Mouse (Mus musculus): ENCODE results near the gene Mepce. TPM values are rescaled to one million over a fixed set of nuclear protein-coding genes. Genes with fewer than 3 reads are reported as not detected.

Mepce gene
- total and polyA plus RNA-seq, 2 experiments from 2014 or later = 5.0 to 18.0 TPM

DNA sequence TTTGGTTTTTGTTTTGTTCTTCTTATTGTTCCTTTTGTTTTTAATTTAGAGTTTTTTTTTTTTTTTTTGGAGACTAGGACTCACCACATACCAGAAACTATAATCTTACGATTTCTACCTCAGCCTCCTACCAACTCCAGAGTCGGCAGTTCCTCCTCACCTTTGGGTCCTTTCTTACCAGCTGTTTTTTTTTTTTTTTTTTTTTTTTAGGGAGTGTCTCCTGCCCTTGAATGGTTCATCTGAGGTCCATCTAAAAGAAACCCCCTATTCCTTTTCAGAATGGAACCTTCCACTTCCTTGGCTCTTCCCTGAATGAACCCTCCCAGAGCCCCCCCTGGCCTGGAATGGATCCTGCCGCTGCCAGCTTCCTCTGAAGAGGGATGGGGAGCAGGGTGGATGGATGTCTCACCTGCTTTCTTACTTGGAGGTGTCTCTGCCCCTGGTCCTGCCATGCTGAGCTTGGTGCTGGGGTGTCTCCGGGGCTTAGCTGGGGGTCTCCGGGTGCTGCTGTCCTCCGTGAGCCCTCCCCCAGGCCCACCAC lies 50.0 kb downstream of the Mepce start:
- TF ChIP-seq EP300 (IDR thresholded peaks at IDR 0.05; ENCODE audit: low read depth) (no peak), CTCF (IDR thresholded peaks at IDR 0.05; ENCODE audit: low read depth) (no peak)
- Histone ChIP-seq H3K4me3 (ENCODE audit: low read depth, low read length) (no peak overlapping the region), H3K27me3 (ENCODE audit: control insufficient read depth, insufficient read depth, low read length) (no peaks in the 10 kb centered on the region), H3K27ac (ENCODE audit: low read depth) (no peak overlapping the region), H3K4me2 (ENCODE audit: low read depth, low read length) (no peak overlapping the region), H3K9ac (replicated peaks; ENCODE audit: low read depth, low read length) (no peak overlapping the region), H3K4me1 (ENCODE audit: control insufficient read depth, insufficient read depth) (no peaks in the 10 kb centered on the region; the same call in 1 of the 2 replicates), H3K9me3 (replicated peaks; ENCODE audit: control insufficient read depth, low read length) (no peaks in the 10 kb centered on the region), H3K36me3 (replicated peaks; ENCODE audit: control insufficient read depth, insufficient read depth, low read length) (peaks cover 4% of the 10 kb centered on the region; the same call in 1 of the 2 replicates)
- 84% methylated on average over 4 of the region's 6 CpGs for WGBS
- no peak for DNase-seq (ENCODE audit: low spot score)
- ATAC-seq (ENCODE audit: insufficient read depth, low read depth) = no peak

DNA sequence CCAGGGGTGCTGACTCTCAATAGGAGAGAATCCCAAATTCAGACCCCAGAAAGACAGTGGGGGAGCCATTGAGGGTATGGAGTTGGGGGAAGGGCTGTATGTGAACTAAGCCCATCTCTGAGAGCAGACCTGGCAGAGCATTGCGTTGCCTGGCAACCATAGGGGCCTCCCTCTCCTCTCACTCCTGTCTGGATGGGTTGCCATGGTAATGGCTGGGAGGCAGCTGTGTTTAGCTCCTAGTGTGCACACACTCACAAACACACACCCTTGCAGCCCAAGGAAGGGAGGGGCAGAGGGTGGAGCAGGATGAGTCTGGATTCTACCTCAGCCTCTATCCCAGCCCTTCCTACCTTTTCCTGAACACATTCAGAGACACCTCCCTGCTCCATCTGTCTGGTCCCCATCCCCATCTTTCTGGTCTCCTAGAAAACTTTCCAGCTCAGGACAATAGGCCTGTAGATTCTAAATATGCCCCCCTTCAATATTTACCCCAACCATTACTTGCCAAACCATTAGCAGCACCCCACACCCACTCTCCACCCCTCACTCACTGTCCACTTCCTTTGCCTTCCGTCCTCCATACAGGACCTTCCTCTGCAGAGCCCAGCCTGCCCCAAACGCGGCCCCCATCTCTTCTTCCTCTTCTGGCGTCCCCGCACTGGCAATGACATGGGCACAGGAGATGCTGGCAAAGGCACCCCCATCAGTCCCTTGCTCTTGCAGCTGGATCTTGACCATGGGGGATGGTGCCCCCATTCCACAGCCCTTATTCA lies 53.0 kb downstream of the Mepce start:
- H3K27ac ChIP-seq (ENCODE audit: low read depth) = no peak overlapping the region
- H3K9ac ChIP-seq (replicated peaks; ENCODE audit: low read depth, low read length) = no peak overlapping the region
- DNase-seq (ENCODE audit: low spot score) (no peak), ATAC-seq (ENCODE audit: insufficient read depth, low read depth) (no peak)
- no peak overlapping the region for H3K4me3 ChIP-seq (ENCODE audit: low read depth, low read length)
- H3K4me2 ChIP-seq (ENCODE audit: low read depth, low read length) = no peak overlapping the region
- no peaks in the 10 kb centered on the region for H3K9me3 ChIP-seq (replicated peaks; ENCODE audit: control insufficient read depth, low read length)
- H3K36me3 ChIP-seq (replicated peaks; ENCODE audit: control insufficient read depth, insufficient read depth, low read length) = peaks cover 4% of the 10 kb centered on the region; the same call in 1 of the 2 replicates
- H3K27me3 ChIP-seq (ENCODE audit: control insufficient read depth, insufficient read depth, low read length) = no peaks in the 10 kb centered on the region
- TF ChIP-seq CTCF (IDR thresholded peaks at IDR 0.05; ENCODE audit: low read depth) = no peak
- H3K4me1 ChIP-seq (ENCODE audit: control insufficient read depth, insufficient read depth) = no peaks in the 10 kb centered on the region
- WGBS = 78% methylated on average over 6 of the region's 6 CpGs

DNA sequence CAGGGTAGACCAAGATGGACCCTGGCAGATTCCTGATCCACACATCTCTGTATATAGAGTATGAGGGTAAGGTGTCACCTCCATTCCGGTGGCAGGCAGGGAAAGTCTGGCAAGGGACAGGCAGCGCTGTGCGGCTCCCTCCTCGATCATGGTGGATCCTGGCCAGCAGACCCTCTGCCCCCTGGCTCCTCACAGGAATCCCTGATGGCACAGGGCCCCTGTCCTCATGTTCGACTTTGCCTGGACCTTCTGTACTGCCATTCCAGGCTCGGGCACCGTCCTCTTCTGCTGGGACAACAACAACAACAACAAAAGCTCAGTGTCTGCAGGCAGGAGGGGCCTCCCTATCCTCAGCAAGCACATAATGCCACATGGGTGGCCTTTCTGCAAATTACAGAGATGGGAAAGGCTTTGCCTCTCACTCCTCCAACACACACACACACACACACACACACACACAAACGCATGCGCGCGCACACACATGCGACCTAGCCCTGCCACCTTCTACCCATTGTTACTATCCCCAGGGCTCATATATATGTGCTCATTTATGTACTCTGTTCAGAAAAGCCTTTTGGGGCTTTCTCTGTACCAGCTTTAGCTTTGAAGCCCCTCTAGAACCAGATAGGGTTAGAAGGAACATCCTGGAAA lies 53.7 kb downstream of the Mepce start:
- ATAC-seq (ENCODE audit: insufficient read depth, low read depth) = no peak
- 86% methylated on average over 12 of the region's 12 CpGs for WGBS

More for the DNA sequence above, 53.7 kb downstream of the Mepce start:
- H3K27ac ChIP-seq (ENCODE audit: low read depth) = no peak overlapping the region
- H3K9ac ChIP-seq (replicated peaks; ENCODE audit: low read depth, low read length) = no peak overlapping the region
- H3K27me3 ChIP-seq (ENCODE audit: control insufficient read depth, insufficient read depth, low read length) = no peaks in the 10 kb centered on the region
- no peaks in the 10 kb centered on the region for H3K9me3 ChIP-seq (replicated peaks; ENCODE audit: control insufficient read depth, low read length)
- H3K4me2 ChIP-seq (ENCODE audit: low read depth, low read length) = no peak overlapping the region
- H3K36me3 ChIP-seq (replicated peaks; ENCODE audit: control insufficient read depth, insufficient read depth, low read length) = peaks cover 4% of the 10 kb centered on the region; the same call in 1 of the 2 replicates
- H3K4me3 ChIP-seq (ENCODE audit: low read depth, low read length) = no peak overlapping the region
- TF ChIP-seq EP300 (IDR thresholded peaks at IDR 0.05; ENCODE audit: low read depth) = no peak
- no peaks in the 10 kb centered on the region for H3K4me1 ChIP-seq (ENCODE audit: control insufficient read depth, insufficient read depth)
- no peak for DNase-seq (ENCODE audit: low spot score)

Other genes with a start within 250 kb of the Mepce start
- not detected in 2 replicates for gene Actl6b, start 234.1 kb downstream of the Mepce start, total RNA-seq (2014; rRNA removed; ENCODE audit: low replicate concordance)
- gene Actl6b, start 234.1 kb downstream of the Mepce start, polyA plus RNA-seq (2015; fragmentation: Nextera tagmentation; extraction: Ambion mirVana) = not detected in 2 replicates
- gene Tfr2, start 217.8 kb downstream of the Mepce start, total RNA-seq (2014; rRNA removed; ENCODE audit: low replicate concordance) = 0.50 TPM in 1 of 2 replicates, not detected in the other
- gene Tfr2, start 217.8 kb downstream of the Mepce start, polyA plus RNA-seq (2015; fragmentation: Nextera tagmentation; extraction: Ambion mirVana) = 0.07 and 0.12 TPM in 2 replicates
- gene Mospd3, start 186.6 kb downstream of the Mepce start, total RNA-seq (2014; rRNA removed; ENCODE audit: low replicate concordance) = 9.3 TPM in 1 of 2 replicates, not detected in the other
- gene Mospd3, start 186.6 kb downstream of the Mepce start, polyA plus RNA-seq (2015; fragmentation: Nextera tagmentation; extraction: Ambion mirVana) = 18.3 and 19.7 TPM in 2 replicates
- gene Pcolce, start 173.9 kb downstream of the Mepce start, total RNA-seq (2014; rRNA removed; ENCODE audit: low replicate concordance) = 172 and 201 TPM in 2 replicates
- 116 and 122 TPM in 2 replicates for gene Pcolce, start 173.9 kb downstream of the Mepce start, polyA plus RNA-seq (2015; fragmentation: Nextera tagmentation; extraction: Ambion mirVana)
- 0.65 TPM in 1 of 2 replicates, not detected in the other for gene Fbxo24, start 158.7 kb downstream of the Mepce start, total RNA-seq (2014; rRNA removed; ENCODE audit: low replicate concordance)
- 0.11 and 0.16 TPM in 2 replicates for gene Fbxo24, start 158.7 kb downstream of the Mepce start, polyA plus RNA-seq (2015; fragmentation: Nextera tagmentation; extraction: Ambion mirVana)
- 12.7 and 19.7 TPM in 2 replicates for gene Lrch4, start 158.5 kb downstream of the Mepce start, total RNA-seq (2014; rRNA removed; ENCODE audit: low replicate concordance)
- 15.9 and 17.8 TPM in 2 replicates for gene Lrch4, start 158.5 kb downstream of the Mepce start, polyA plus RNA-seq (2015; fragmentation: Nextera tagmentation; extraction: Ambion mirVana)
- 1.6 and 5.3 TPM in 2 replicates for gene Gm20605, start 158.5 kb downstream of the Mepce start, total RNA-seq (2014; rRNA removed; ENCODE audit: low replicate concordance)
- gene Gm20605, start 158.5 kb downstream of the Mepce start, polyA plus RNA-seq (2015; fragmentation: Nextera tagmentation; extraction: Ambion mirVana) = 1.8 and 2.5 TPM in 2 replicates
- 10.4 TPM in 1 of 2 replicates, not detected in the other for gene Sap25, start 146.3 kb downstream of the Mepce start, total RNA-seq (2014; rRNA removed; ENCODE audit: low replicate concordance)
- gene Sap25, start 146.3 kb downstream of the Mepce start, polyA plus RNA-seq (2015; fragmentation: Nextera tagmentation; extraction: Ambion mirVana) = 1.5 and 2.8 TPM in 2 replicates
- 7.6 TPM in 1 of 2 replicates, not detected in the other for gene Irs3, start 141.9 kb downstream of the Mepce start, total RNA-seq (2014; rRNA removed; ENCODE audit: low replicate concordance)
- 0.08 and 0.23 TPM in 2 replicates for gene Irs3, start 141.9 kb downstream of the Mepce start, polyA plus RNA-seq (2015; fragmentation: Nextera tagmentation; extraction: Ambion mirVana)
- 27.0 and 28.8 TPM in 2 replicates for gene Agfg2, start 102.9 kb downstream of the Mepce start, total RNA-seq (2014; rRNA removed; ENCODE audit: low replicate concordance)
- 14.3 and 15.5 TPM in 2 replicates for gene Agfg2, start 102.9 kb downstream of the Mepce start, polyA plus RNA-seq (2015; fragmentation: Nextera tagmentation; extraction: Ambion mirVana)
- gene Nyap1, start 46.0 kb downstream of the Mepce start, total RNA-seq (2014; rRNA removed; ENCODE audit: low replicate concordance) = 1.3 and 5.8 TPM in 2 replicates
- gene Nyap1, start 46.0 kb downstream of the Mepce start, polyA plus RNA-seq (2015; fragmentation: Nextera tagmentation; extraction: Ambion mirVana) = 0.56 and 0.65 TPM in 2 replicates
- gene Tsc22d4, start 41.9 kb downstream of the Mepce start, total RNA-seq (2014; rRNA removed; ENCODE audit: low replicate concordance) = 167 and 192 TPM in 2 replicates
- gene Tsc22d4, start 41.9 kb downstream of the Mepce start, polyA plus RNA-seq (2015; fragmentation: Nextera tagmentation; extraction: Ambion mirVana) = 221 and 232 TPM in 2 replicates
- 24.0 and 24.5 TPM in 2 replicates for gene Ppp1r35, start 8.8 kb downstream of the Mepce start, total RNA-seq (2014; rRNA removed; ENCODE audit: low replicate concordance)
- gene Ppp1r35, start 8.8 kb downstream of the Mepce start, polyA plus RNA-seq (2015; fragmentation: Nextera tagmentation; extraction: Ambion mirVana) = 10.4 and 15.4 TPM in 2 replicates
- gene Zcwpw1, start 143 bp upstream of the Mepce start, total RNA-seq (2014; rRNA removed; ENCODE audit: low replicate concordance) = 1.4 and 8.7 TPM in 2 replicates
- 2.2 and 3.6 TPM in 2 replicates for gene Zcwpw1, start 143 bp upstream of the Mepce start, polyA plus RNA-seq (2015; fragmentation: Nextera tagmentation; extraction: Ambion mirVana)
- gene Pilra, start 48.6 kb upstream of the Mepce start, total RNA-seq (2014; rRNA removed; ENCODE audit: low replicate concordance) = 3.7 and 78.0 TPM in 2 replicates
- gene Pilra, start 48.6 kb upstream of the Mepce start, polyA plus RNA-seq (2015; fragmentation: Nextera tagmentation; extraction: Ambion mirVana) = 2.0 TPM in 2 replicates
- gene Pilrb1, start 70.5 kb upstream of the Mepce start, total RNA-seq (2014; rRNA removed; ENCODE audit: low replicate concordance) = 0.66 TPM in 1 of 2 replicates, not detected in the other
- 0.45 and 0.75 TPM in 2 replicates for gene Pilrb1, start 70.5 kb upstream of the Mepce start, polyA plus RNA-seq (2015; fragmentation: Nextera tagmentation; extraction: Ambion mirVana)
- 2.4 TPM in 1 of 2 replicates, not detected in the other for gene Pilrb2, start 84.2 kb upstream of the Mepce start, total RNA-seq (2014; rRNA removed; ENCODE audit: low replicate concordance)
- 1.2 and 1.6 TPM in 2 replicates for gene Pilrb2, start 84.2 kb upstream of the Mepce start, polyA plus RNA-seq (2015; fragmentation: Nextera tagmentation; extraction: Ambion mirVana)
- gene Cyp3a13, start 134.0 kb upstream of the Mepce start, total RNA-seq (2014; rRNA removed; ENCODE audit: low replicate concordance) = not detected in 2 replicates
- gene Cyp3a13, start 134.0 kb upstream of the Mepce start, polyA plus RNA-seq (2015; fragmentation: Nextera tagmentation; extraction: Ambion mirVana) = 0.10 and 0.11 TPM in 2 replicates
- 0.92 TPM in 1 of 2 replicates, not detected in the other for gene Gjc3, start 175.4 kb upstream of the Mepce start, total RNA-seq (2014; rRNA removed; ENCODE audit: low replicate concordance)
- gene Gjc3, start 175.4 kb upstream of the Mepce start, polyA plus RNA-seq (2015; fragmentation: Nextera tagmentation; extraction: Ambion mirVana) = 0.05 and 0.08 TPM in 2 replicates
- 4.2 TPM in 1 of 2 replicates, not detected in the other for gene Azgp1, start 193.9 kb upstream of the Mepce start, total RNA-seq (2014; rRNA removed; ENCODE audit: low replicate concordance)
- 0.08 TPM in 1 of 2 replicates, not detected in the other for gene Azgp1, start 193.9 kb upstream of the Mepce start, polyA plus RNA-seq (2015; fragmentation: Nextera tagmentation; extraction: Ambion mirVana)
- gene Smok3a, start 233.6 kb upstream of the Mepce start, total RNA-seq (2014; rRNA removed; ENCODE audit: low replicate concordance) = not detected in 2 replicates
- not detected in 2 replicates for gene Smok3a, start 233.6 kb upstream of the Mepce start, polyA plus RNA-seq (2015; fragmentation: Nextera tagmentation; extraction: Ambion mirVana)
- gene Smok3b, start 233.8 kb upstream of the Mepce start, total RNA-seq (2014; rRNA removed; ENCODE audit: low replicate concordance) = not detected in 2 replicates
- gene Smok3b, start 233.8 kb upstream of the Mepce start, polyA plus RNA-seq (2015; fragmentation: Nextera tagmentation; extraction: Ambion mirVana) = not detected in 2 replicates